16 mouse cellular contexts compared by ENCODE assay signal in the genomic region with DNA sequence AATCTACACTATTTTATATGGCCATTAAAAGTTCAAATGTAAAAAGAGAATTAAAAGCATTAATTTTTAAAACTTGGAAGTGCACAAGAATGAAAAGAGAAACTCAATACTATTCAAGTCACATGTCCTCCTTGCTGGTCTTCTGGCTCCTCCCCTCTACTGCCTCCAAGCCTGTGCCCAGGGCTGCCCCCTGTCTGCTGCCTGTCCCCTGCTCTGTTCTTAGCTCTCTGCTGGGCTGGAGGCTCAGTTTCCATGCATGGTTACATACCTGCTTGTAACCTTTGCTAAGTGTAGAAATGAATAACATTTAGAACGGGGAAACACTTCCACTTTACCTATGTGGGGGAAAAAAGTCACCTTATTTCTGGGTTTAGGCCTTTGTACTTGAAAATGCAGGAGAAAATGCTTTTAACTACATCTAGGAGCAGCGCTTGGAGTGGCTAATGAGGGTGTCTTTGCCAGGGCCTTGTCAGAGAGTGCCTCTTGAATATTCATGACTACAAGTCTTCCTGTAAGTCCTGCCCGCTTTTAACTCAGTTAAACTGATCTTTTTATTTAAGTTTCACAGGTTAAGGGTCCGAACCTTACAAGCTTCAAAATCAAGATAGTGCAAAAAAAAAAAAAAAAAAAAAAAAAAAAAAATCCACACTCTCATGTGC. TPM values are rescaled to one million over a fixed set of nuclear protein-coding genes. Genes with fewer than 3 reads are reported as not detected.
A peak's percentile ranks its signal among the peaks of the same experiment; 100 is the strongest.
DNase-seq lines count a peak whose midpoint lies in the region.
"Had no signal": no experiment of that assay in that cellular context is flagged by ENCODE, and none has a peak within 500 bp of the region (broad histone marks: within the 10 kb centered on the region; RNA-seq: fewer than 3 reads in every experiment).

No protein-coding gene starts in this region.

- DNase-seq in heart, adult 11 months: peak; percentile 43
- DNase-seq in heart, postnatal 14 days: no peak
- DNase-seq in left cerebral cortex, postnatal 4 days: peak; percentile 3
- DNase-seq in left cerebral cortex, postnatal 14 days (ENCODE audit: low spot score in 2 of 2): no peak
- peak; percentile 13 for DNase-seq in right cerebral cortex, postnatal 4 days
- DNase-seq in right cerebral cortex, adult 2 months (ENCODE audit: low spot score in 2 of 2): no peak
- no peak for DNase-seq in gastrocnemius, postnatal 4 days (ENCODE audit: low spot score in 2 of 2)
- DNase-seq in adrenal gland, postnatal 14 days: no peak
- DNase-seq: adrenal gland, adult 2 months; cerebellum, adult 18-20 months; gastrocnemius, postnatal 36 days; right cerebral cortex, adult 18-20 months; thymus, postnatal 14 days had no signal

- intact Hi-C loops in heart, postnatal 14 days (cut with DNase I): no loop called here
- intact Hi-C loops in left cerebral cortex, postnatal 4 days (cut with DNase I): no loop called here
- intact Hi-C loops in left cerebral cortex, postnatal 14 days (cut with DNase I): no loop called here

RNA-seq across cellular contexts. Expression of gene Gm17728, which starts 18.3 kb away (rescaled TPM):
- total RNA-seq in heart, postnatal 14 days (2021): not detected
- total RNA-seq in left cerebral cortex, postnatal 4 days (2021): not detected
- total RNA-seq in left cerebral cortex, postnatal 14 days (2021): not detected
- total RNA-seq in gastrocnemius, postnatal 4 days (2021): not detected
- total RNA-seq in adrenal gland, postnatal 14 days (2021): not detected in 2 replicates
- total RNA-seq: adrenal gland, adult 2 months; gastrocnemius, postnatal 36 days; heart, postnatal 25 days; left cerebral cortex, adult 18-20 months; megakaryocyte-erythroid progenitor cell, adult 5-6 weeks had no signal

Comparison
In these comparisons a context has a peak if more than half of its experiments do, and no peak if none do; other contexts are left out.
1. DNase-seq: peak in heart, adult 11 months (single experiment), left cerebral cortex, postnatal 4 days (single experiment) and right cerebral cortex, postnatal 4 days (single experiment); none in heart, postnatal 14 days (0 of 2), left cerebral cortex, postnatal 14 days (0 of 2), right cerebral cortex, adult 2 months (0 of 2), gastrocnemius, postnatal 4 days (0 of 2) and adrenal gland, postnatal 14 days (single experiment).